Mouse (Mus musculus) brain, embryonic 14.5 days (tissue): ENCODE measurements at regions not wholly inside any gene's neighbourhood (a gene's known extent, or its start where the extent isn't known, plus 50 kb on each side); places are given as distances from the start of the nearest gene placed in this dataset.

Source experiments
- DNase-seq: peaks from one replicate; pipeline ENCODE4 v3.0.0-alpha.2; 2011; ENCODE audit warnings: low read depth
- CTCF ChIP-seq: fragments of 200-500 bp; IDR thresholded peaks from 2 replicates; pipeline ENCODE4 v1.5.1; 2012; ENCODE audit warnings: inconsistent platforms, mild to moderate bottlenecking, moderate library complexity, borderline replicate concordance; ENCODE audit not compliant: insufficient read depth, insufficient read length; ENCODE audit errors: extremely low read depth
- POLR2A ChIP-seq: fragments of 200-500 bp; IDR thresholded peaks from 2 replicates; pipeline ENCODE4 v1.6.1; 2012; ENCODE audit warnings: mild to moderate bottlenecking, inconsistent platforms, borderline replicate concordance; ENCODE audit not compliant: poor library complexity, insufficient read depth, insufficient read length, severe bottlenecking; ENCODE audit errors: extremely low read depth

- no peak for TF ChIP-seq POLR2A
- no peak for TF ChIP-seq CTCF
- DNase-seq = no peak
These were observed 82.0 kb upstream of the C1qtnf7 start for GRCm38 (mm10) chr5:43433337-43433736.

GRCm38 (mm10) chr5:43439191-43439590 lies 76.1 kb upstream of the C1qtnf7 start:
- peak; percentile 57 for DNase-seq
- TF ChIP-seq CTCF = no peak
- TF ChIP-seq POLR2A = no peak

GRCm38 (mm10) chr5:43441306-43441705 lies 74.0 kb upstream of the C1qtnf7 start:
- TF ChIP-seq POLR2A (no peak), CTCF (no peak)
- no peak for DNase-seq

GRCm38 (mm10) chr5:43444582-43445214 lies 70.6 kb upstream of the C1qtnf7 start:
- DNase-seq = no peak
- TF ChIP-seq CTCF (no peak), POLR2A (no peak)

GRCm38 (mm10) chr5:43445620-43446019 lies 69.7 kb upstream of the C1qtnf7 start:
- no peak for TF ChIP-seq POLR2A
- no peak for TF ChIP-seq CTCF
- DNase-seq = no peak

GRCm38 (mm10) chr5:43446295-43446694 lies 69.0 kb upstream of the C1qtnf7 start:
- DNase-seq = no peak
- TF ChIP-seq CTCF (no peak), POLR2A (no peak)

GRCm38 (mm10) chr5:43456018-43456417 lies 59.3 kb upstream of the C1qtnf7 start:
- no peak for TF ChIP-seq CTCF
- TF ChIP-seq POLR2A = no peak
- DNase-seq = no peak

- DNase-seq = no peak
- TF ChIP-seq CTCF (no peak), POLR2A (no peak)
These were observed 57.6 kb upstream of the C1qtnf7 start for GRCm38 (mm10) chr5:43457725-43458124.

GRCm38 (mm10) chr5:43461987-43462715 lies 53.2 kb upstream of the C1qtnf7 start:
- DNase-seq = no peak
- TF ChIP-seq CTCF (no peak), POLR2A (no peak)
